Mouse (Mus musculus) liver, embryonic 15.5 days (tissue): Measurements from ENCODE around the gene Dpyd. TPM values are rescaled to one million over a fixed set of nuclear protein-coding genes. Genes with fewer than 3 reads are reported as not detected.

Source experiments
- ATAC-seq: fragments of 200-750 bp; cut with Nextera tagmentation; 2 replicates; pipeline ENCODE4 v1.8.0; 2017; ENCODE audit warnings: moderate number of reproducible peaks, mild to moderate bottlenecking, moderate library complexity; ENCODE audit not compliant: insufficient read depth
- H3K27ac ChIP-seq: fragments of 300-500 bp; sonication (generic); replicated peaks from 2 replicates; pipeline ENCODE4 v1.5.1; 2015; ENCODE audit warnings: mild to moderate bottlenecking, inconsistent platforms
- H3K27me3 ChIP-seq: fragments of 300-500 bp; sonication (generic); 2 replicates; pipeline ENCODE4 v1.6.1; 2015; ENCODE audit warnings: mild to moderate bottlenecking, inconsistent platforms
- H3K36me3 ChIP-seq: fragments of 300-500 bp; sonication (generic); replicated peaks from 2 replicates; pipeline ENCODE4 v1.6.1; 2015; ENCODE audit warnings: moderate library complexity, mild to moderate bottlenecking, inconsistent platforms
- H3K4me1 ChIP-seq: fragments of 300-500 bp; sonication (generic); replicated peaks from 2 replicates; pipeline ENCODE4 v1.6.1; 2015; ENCODE audit warnings: inconsistent platforms
- H3K4me2 ChIP-seq: fragments of 300-500 bp; sonication (generic); 2 replicates; pipeline ENCODE4 v1.6.1; 2015; ENCODE audit warnings: moderate library complexity, mild to moderate bottlenecking, inconsistent platforms
- H3K4me3 ChIP-seq: fragments of 300-500 bp; sonication (generic); replicated peaks from 2 replicates; pipeline ENCODE4 v1.5.1; 2015; ENCODE audit warnings: mild to moderate bottlenecking, inconsistent platforms
- H3K9ac ChIP-seq: fragments of 300-500 bp; sonication (generic); 2 replicates; pipeline ENCODE4 v1.6.1; 2015; ENCODE audit warnings: moderate library complexity, mild to moderate bottlenecking, inconsistent platforms
- H3K9me3 ChIP-seq: fragments of 300-500 bp; sonication (generic); replicated peaks from 2 replicates; pipeline ENCODE4 v1.6.1; 2016; ENCODE audit warnings: inconsistent platforms
- WGBS: fragments of 180-500 bp; shearing (Covaris S2); methylation state at CpG from one replicate; pipeline ENCODE4 v1.1.7; 2015; ENCODE audit warnings: mixed read lengths; ENCODE audit not compliant: insufficient replicate concordance; 5-methylcytosine and 5-hydroxymethylcytosine counted together
- polyA plus RNA-seq: library from polyadenylated mRNA; unstranded; fragments of >200 nt; fragmentation: Nextera tagmentation; extraction: Ambion mirVana; gene quantifications from 2 replicates; pipeline ENCODE4 v1.2.1, GENCODE M21; 2015

Dpyd gene
- polyA plus RNA-seq, 1 experiment from 2014 or later, result 6.3 TPM

DNA sequence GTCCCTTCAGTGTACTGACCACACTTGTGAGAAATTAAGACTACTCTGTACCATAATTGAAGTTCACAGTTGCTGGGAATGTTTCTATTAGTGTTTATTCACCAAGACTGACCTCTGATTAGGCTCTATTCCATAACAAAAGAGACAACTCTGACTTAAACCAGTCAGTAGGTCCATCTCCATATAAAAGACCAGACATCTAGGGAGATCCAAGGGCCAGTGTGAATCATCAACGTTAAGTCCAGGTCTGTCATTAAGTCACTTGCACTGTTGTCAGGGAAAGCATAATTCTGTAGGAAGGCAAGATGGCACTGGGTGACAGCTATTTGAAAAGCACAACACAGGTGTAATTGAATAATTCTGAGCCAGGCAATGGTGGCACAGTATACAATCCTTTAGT, 566.1 kb downstream of the Dpyd start:
- no peak overlapping the region for H3K9ac ChIP-seq
- H3K4me2 ChIP-seq, result no peak overlapping the region
- H3K27me3 ChIP-seq, result no peaks in the 10 kb centered on the region
- no peak overlapping the region for H3K27ac ChIP-seq
- H3K4me1 ChIP-seq, result no peaks in the 10 kb centered on the region
- 65% methylated on average over 1 of the region's 1 CpGs for whole genome bisulfite sequencing
- ATAC-seq, result no peak
- no peak overlapping the region for H3K4me3 ChIP-seq
- no peaks in the 10 kb centered on the region for H3K36me3 ChIP-seq
- H3K9me3 ChIP-seq, result no peaks in the 10 kb centered on the region; the same call in 1 of the 2 replicates

DNA sequence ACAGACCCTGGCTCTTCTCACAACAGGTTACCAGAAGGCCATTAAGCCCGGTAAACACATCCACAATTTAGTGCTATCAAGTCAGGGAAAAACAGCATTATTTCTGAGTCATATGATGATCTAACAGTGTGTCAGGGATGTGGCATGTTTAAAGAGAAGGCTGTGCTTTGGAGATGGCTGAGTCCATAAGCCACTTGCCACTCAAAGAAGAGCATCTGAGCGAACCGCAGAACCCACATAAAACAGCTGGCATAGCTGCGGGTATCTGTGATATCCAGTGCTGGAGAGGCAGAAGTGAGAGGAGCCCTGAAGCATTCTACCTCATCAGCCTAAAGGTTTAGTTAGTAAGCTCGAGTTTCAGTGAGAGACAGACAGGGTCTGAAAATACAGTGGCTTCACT, 581.1 kb downstream of the Dpyd start:
- 65% methylated on average over 5 of the region's 5 CpGs for WGBS
- H3K4me2 ChIP-seq, result no peak overlapping the region
- H3K27ac ChIP-seq, result no peak overlapping the region
- H3K27me3 ChIP-seq, result no peaks in the 10 kb centered on the region
- H3K4me1 ChIP-seq, result no peaks in the 10 kb centered on the region
- no peak overlapping the region for H3K9ac ChIP-seq
- ATAC-seq, result no peak
- 0 out of 2 replicates have a peak, but pooled peaks cover 7% of the 10 kb centered on the region for H3K9me3 ChIP-seq
- H3K4me3 ChIP-seq, result no peak overlapping the region
- no peaks in the 10 kb centered on the region for H3K36me3 ChIP-seq

DNA sequence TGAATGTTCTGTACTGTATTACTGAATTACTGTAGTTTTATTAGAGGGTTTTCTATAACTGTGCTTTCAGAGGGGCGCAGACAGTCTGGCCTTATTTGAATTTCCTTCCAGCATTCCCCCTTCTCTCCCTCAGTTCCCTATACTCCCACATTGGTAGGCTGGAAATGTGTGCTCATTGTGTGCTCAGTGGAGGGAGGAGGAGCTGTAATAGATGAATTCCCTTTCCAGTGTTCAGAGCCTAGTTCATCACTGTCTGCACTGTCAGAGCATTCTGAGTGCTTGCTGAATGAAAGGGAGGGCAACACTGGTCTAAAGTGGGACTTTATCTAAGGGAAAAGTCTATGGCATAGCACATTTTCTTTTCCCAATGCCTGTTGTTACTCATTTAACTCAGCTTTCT, 582.9 kb downstream of the Dpyd start:
- WGBS, result 83% methylated on average over 1 of the region's 1 CpGs
- H3K27me3 ChIP-seq, result no peaks in the 10 kb centered on the region
- ATAC-seq, result no peak
- H3K9ac ChIP-seq, result no peak overlapping the region
- H3K4me3 ChIP-seq, result no peak overlapping the region
- H3K9me3 ChIP-seq, result 0 out of 2 replicates have a peak, but pooled peaks cover 7% of the 10 kb centered on the region
- H3K4me2 ChIP-seq, result no peak overlapping the region
- no peak overlapping the region for H3K27ac ChIP-seq
- H3K36me3 ChIP-seq, result no peaks in the 10 kb centered on the region
- no peaks in the 10 kb centered on the region for H3K4me1 ChIP-seq

DNA sequence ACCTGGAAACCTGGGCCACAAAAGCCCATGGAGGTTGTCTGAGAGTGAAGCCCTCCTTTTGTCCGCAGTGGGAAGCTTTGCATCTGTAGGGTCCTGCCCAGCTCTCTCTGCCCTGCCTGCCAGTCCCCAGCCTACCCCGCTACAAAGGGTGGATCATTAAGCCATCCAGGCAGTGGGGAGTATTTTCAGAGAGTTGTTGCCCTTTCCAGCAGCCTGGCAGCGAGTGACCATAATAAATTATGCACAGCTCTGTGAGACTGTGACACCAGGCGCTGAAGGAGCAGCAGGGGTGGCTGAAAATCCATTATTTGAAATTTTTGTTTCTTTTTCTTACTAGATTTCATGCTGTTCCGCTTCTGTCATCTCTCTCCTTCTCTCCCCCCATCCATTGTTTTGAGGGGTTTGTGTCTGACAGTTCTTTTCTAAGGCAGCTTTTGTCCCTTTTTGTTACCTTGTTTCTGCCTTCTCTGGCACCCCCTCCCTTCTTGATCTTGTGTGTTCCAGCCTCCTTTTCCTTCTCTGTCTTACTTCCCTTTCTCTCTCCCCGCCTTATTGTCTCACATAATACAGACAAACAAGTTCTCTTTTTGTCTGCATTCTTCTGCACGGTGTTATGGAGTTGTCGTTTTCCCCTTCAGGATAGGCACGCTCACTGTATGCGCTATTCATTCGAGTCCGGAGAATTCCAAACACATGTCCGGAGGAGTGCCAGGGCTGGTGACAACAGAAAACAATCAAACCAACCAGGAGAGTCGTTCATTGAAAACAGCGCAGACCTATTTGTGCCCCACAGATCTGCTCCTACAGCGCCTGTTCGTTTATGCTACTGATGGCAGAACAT, 592.9 kb downstream of the Dpyd start:
- no peaks in the 10 kb centered on the region for H3K4me1 ChIP-seq
- no peaks in the 10 kb centered on the region for H3K9me3 ChIP-seq
- no peak overlapping the region for H3K9ac ChIP-seq
- 44% methylated on average over 17 of the region's 17 CpGs for WGBS
- no peaks in the 10 kb centered on the region for H3K27me3 ChIP-seq
- H3K4me2 ChIP-seq, result no peak overlapping the region
- no peak overlapping the region for H3K4me3 ChIP-seq
- no peaks in the 10 kb centered on the region for H3K36me3 ChIP-seq
- no peak for ATAC-seq
- no peak overlapping the region for H3K27ac ChIP-seq

DNA sequence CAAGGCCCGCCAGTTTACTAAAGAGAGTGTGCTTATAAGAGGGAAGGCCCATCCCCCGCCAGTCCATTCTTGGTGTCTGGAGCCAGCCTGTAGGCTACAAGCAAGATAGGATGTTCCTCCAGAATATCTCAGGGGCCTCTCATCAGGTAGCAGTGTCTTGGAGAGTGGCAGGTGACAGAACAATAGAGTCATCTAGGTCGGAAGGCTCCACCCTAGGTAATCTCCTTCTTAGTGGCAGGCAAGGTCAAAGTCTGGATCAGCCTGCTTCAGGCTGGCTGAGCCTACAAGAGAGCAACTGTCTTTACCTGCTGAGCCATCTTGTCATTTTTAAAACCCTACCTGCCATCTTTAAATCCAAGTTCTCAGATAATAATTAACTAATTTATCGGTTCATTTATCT, 596.7 kb downstream of the Dpyd start:
- Histone ChIP-seq H3K9ac (no peak overlapping the region), H3K9me3 (no peaks in the 10 kb centered on the region), H3K4me3 (no peak overlapping the region), H3K4me2 (no peak overlapping the region), H3K4me1 (no peaks in the 10 kb centered on the region), H3K36me3 (no peaks in the 10 kb centered on the region), H3K27me3 (no peaks in the 10 kb centered on the region), H3K27ac (no peak overlapping the region)
- ATAC-seq, result no peak
- 77% methylated on average over 4 of the region's 4 CpGs for WGBS

DNA sequence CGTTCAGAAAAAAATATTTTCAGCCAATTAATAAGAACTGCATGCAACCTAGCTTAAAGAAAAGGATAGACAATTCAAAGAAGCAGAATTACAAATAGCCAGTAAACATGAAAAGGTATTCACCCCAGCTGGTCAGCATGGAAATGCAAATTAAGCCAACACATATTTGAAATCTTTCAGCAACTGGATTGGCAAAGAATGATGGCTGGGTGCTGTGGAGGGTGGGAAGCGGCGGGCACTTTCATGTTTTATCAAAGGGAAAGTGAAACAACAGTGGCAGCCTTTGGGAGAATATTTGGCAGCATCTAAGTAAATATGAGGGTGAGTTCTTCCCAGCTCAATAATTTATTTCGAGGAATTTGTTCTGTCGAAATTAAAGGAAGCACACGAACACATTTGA, 603.8 kb downstream of the Dpyd start:
- no peak for ATAC-seq
- H3K27me3 ChIP-seq, result no peaks in the 10 kb centered on the region
- no peak overlapping the region for H3K4me3 ChIP-seq
- H3K4me1 ChIP-seq, result no peaks in the 10 kb centered on the region
- H3K9me3 ChIP-seq, result no peaks in the 10 kb centered on the region
- no peak overlapping the region for H3K27ac ChIP-seq
- no peaks in the 10 kb centered on the region for H3K36me3 ChIP-seq
- H3K4me2 ChIP-seq, result no peak overlapping the region
- no peak overlapping the region for H3K9ac ChIP-seq
- WGBS, result 65% methylated on average over 6 of the region's 6 CpGs

DNA sequence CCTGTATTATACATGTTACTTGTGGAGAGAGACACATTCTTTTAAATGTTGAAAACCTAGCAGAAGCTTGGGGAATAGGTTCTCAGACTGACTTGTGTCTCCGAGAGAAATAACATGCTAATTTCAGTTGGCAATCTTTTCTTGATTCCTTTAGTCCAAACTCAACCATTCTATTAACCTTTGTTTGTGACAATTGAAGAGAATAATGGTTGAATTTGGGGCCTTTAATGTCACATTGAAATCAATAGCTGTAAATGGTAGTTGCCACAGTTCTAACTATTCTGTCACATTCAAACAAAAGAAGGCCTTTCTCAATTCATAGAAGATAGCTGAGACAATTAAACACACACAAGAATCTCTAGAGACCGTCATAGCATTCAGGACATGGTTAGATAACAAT, 606.2 kb downstream of the Dpyd start:
- no peak for ATAC-seq
- no peaks in the 10 kb centered on the region for H3K4me1 ChIP-seq
- H3K9ac ChIP-seq, result no peak overlapping the region
- H3K27ac ChIP-seq, result no peak overlapping the region
- no peaks in the 10 kb centered on the region for H3K36me3 ChIP-seq
- H3K4me2 ChIP-seq, result no peak overlapping the region
- 49% methylated on average over 2 of the region's 2 CpGs for WGBS
- no peaks in the 10 kb centered on the region for H3K9me3 ChIP-seq
- no peak overlapping the region for H3K4me3 ChIP-seq
- no peaks in the 10 kb centered on the region for H3K27me3 ChIP-seq

DNA sequence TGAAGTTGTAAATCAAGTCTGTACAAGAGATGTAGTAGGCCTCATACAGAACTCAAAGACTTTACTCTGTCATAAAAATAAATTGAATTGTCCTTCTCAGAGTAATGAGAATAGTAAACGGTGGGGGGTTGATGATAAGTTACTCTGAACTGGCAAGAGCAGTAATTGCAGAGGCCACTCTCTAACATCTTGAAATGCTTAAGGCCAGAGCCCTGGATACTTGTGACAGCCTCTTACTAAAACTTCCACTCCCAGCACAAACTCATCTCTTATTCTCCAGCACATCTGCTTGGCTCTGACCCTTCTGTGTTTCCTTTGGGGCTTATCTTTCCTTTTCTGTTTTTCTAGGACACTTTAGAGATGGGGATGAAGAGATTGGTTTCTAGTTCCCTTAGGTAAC, 606.7 kb downstream of the Dpyd start:
- WGBS, result 40% methylated on average over 1 of the region's 1 CpGs
- H3K4me2 ChIP-seq, result no peak overlapping the region
- H3K4me3 ChIP-seq, result no peak overlapping the region
- no peaks in the 10 kb centered on the region for H3K4me1 ChIP-seq
- H3K36me3 ChIP-seq, result no peaks in the 10 kb centered on the region
- H3K27me3 ChIP-seq, result no peaks in the 10 kb centered on the region
- no peaks in the 10 kb centered on the region for H3K9me3 ChIP-seq
- ATAC-seq, result no peak
- no peak overlapping the region for H3K27ac ChIP-seq
- no peak overlapping the region for H3K9ac ChIP-seq

DNA sequence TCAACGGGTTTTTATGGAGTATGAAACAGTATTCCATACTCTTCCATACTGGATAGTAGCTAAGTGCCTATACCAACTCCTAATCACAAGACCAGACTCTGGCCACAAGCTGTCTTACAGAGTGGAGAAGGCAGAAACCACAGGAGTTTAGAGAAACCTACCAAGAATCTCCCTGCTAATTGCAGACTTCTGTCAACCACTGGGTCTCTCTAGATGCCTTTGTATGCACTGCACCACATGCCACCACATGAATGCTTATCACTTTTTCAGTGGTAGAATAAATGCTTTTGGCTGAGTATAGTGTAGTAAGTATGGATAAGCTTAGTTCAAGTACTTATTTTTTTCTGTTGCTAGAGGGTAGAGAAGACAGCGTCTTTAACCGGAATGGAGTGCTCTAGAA, 621.3 kb downstream of the Dpyd start:
- H3K4me2 ChIP-seq, result no peak overlapping the region
- no peaks in the 10 kb centered on the region for H3K4me1 ChIP-seq
- 62% methylated on average over 3 of the region's 3 CpGs for WGBS
- no peaks in the 10 kb centered on the region for H3K36me3 ChIP-seq
- H3K9ac ChIP-seq, result no peak overlapping the region
- H3K9me3 ChIP-seq, result no peaks in the 10 kb centered on the region
- H3K4me3 ChIP-seq, result no peak overlapping the region
- H3K27ac ChIP-seq, result no peak overlapping the region
- no peaks in the 10 kb centered on the region for H3K27me3 ChIP-seq
- no peak for ATAC-seq

DNA sequence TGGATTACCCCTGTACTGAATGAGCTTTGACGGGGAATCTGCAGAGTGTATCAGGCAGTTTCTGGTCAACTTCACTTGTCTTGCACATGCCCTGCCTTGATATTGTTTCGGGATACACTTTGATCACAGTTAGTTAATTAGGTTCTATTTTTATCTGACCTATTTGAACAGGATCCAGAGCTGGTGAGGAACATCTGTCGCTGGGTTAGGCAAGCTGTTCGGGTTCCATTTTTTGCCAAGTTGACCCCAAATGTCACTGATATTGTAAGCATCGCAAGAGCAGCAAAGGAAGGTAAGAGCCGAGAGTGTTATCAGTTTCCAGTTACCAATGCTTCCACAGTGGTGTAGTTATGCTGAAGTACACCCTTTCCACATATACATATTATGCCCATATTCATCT, 632.1 kb downstream of the Dpyd start:
- WGBS, result 70% methylated on average over 6 of the region's 6 CpGs

DNA sequence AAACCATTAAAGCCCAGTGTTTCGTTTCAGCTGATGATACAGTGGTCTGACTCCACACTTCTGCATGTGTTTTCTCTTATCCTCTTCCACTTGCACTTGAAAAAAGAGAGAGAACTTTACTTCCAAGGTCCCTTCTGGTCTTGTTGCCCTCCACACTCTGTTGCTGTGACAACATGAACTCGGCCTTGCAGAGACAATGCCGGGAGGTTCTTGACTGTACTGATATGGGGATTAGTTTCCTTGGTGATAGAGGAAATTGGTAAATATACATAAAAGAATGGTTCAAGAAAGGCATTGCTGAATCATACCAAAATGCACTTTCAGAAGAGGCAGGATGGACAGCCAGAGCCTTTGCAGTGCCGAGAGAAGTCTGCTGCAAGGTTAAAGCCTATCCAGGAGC, 633.7 kb downstream of the Dpyd start:
- H3K36me3 ChIP-seq, result no peaks in the 10 kb centered on the region
- no peaks in the 10 kb centered on the region for H3K9me3 ChIP-seq
- H3K4me1 ChIP-seq, result no peaks in the 10 kb centered on the region
- no peak overlapping the region for H3K27ac ChIP-seq
- WGBS, result 66% methylated on average over 4 of the region's 4 CpGs
- no peaks in the 10 kb centered on the region for H3K27me3 ChIP-seq
- no peak overlapping the region for H3K9ac ChIP-seq
- no peak for ATAC-seq
- no peak overlapping the region for H3K4me3 ChIP-seq
- H3K4me2 ChIP-seq, result no peak overlapping the region

More for the DNA sequence above, 632.1 kb downstream of the Dpyd start:
- no peak overlapping the region for H3K9ac ChIP-seq
- no peaks in the 10 kb centered on the region for H3K4me1 ChIP-seq
- no peaks in the 10 kb centered on the region for H3K27me3 ChIP-seq
- no peak for ATAC-seq
- H3K9me3 ChIP-seq, result no peaks in the 10 kb centered on the region
- no peak overlapping the region for H3K27ac ChIP-seq
- H3K36me3 ChIP-seq, result no peaks in the 10 kb centered on the region
- no peak overlapping the region for H3K4me2 ChIP-seq
- no peak overlapping the region for H3K4me3 ChIP-seq
